Mouse (Mus musculus) embryonic facial prominence, embryonic 10.5 days (tissue): ENCODE results near the gene Galnt17. TPM values are rescaled to one million over a fixed set of nuclear protein-coding genes. Genes with fewer than 3 reads are reported as not detected.
A peak's percentile ranks its signal among the peaks of the same experiment; 100 is the strongest.

Experiments used
- DNase-seq: peaks from one replicate; pipeline ENCODE4 v3.0.0-alpha.2; 2017; ENCODE audit warnings: low spot score
- H3K27ac ChIP-seq: fragments of 300-500 bp; sonication (generic); replicated peaks from 2 replicates; pipeline ENCODE4 v1.5.1; 2016; ENCODE audit warnings: mild to moderate bottlenecking
- H3K27me3 ChIP-seq: fragments of 300-500 bp; sonication (generic); replicated peaks from 2 replicates; pipeline ENCODE4 v1.6.1; 2016; ENCODE audit warnings: low read depth, mild to moderate bottlenecking; ENCODE audit not compliant: poor library complexity, severe bottlenecking
- H3K36me3 ChIP-seq: fragments of 300-500 bp; sonication (generic); replicated peaks from 2 replicates; pipeline ENCODE4 v1.6.1; 2016; ENCODE audit warnings: mild to moderate bottlenecking, moderate library complexity
- H3K4me1 ChIP-seq: fragments of 300-500 bp; sonication (generic); 2 replicates; pipeline ENCODE4 v1.6.1; 2016
- H3K4me3 ChIP-seq: fragments of 300-500 bp; sonication (generic); 2 replicates; pipeline ENCODE4 v1.5.1; 2016; ENCODE audit warnings: mild to moderate bottlenecking, moderate library complexity
- H3K9me3 ChIP-seq: fragments of 300-500 bp; sonication (generic); 2 replicates; pipeline ENCODE4 v1.6.1; 2016; ENCODE audit warnings: mild to moderate bottlenecking
- WGBS: fragments of 180-500 bp; shearing (Covaris S2); methylation state at CpG from one replicate; pipeline ENCODE4 v1.1.7; 2016; 5-methylcytosine and 5-hydroxymethylcytosine counted together
- polyA plus RNA-seq: library from polyadenylated mRNA; unstranded; fragments of >200 nt; fragmentation: Nextera tagmentation; extraction: Ambion mirVana; gene quantifications from 2 replicates; pipeline ENCODE4 v1.2.1, GENCODE M21; 2016

Galnt17 gene
- polyA plus RNA-seq, 1 experiment from 2014 or later: 1.7 TPM

GRCm38 (mm10) chr5:131007871-131008505 is 300.3 kb downstream of the Galnt17 start:
- no peaks in the 10 kb centered on the region for H3K4me1 ChIP-seq
- no peaks in the 10 kb centered on the region for H3K36me3 ChIP-seq
- no peak overlapping the region for H3K27ac ChIP-seq
- H3K27me3 ChIP-seq: no peaks in the 10 kb centered on the region
- 69% methylated on average over 3 of the region's 3 CpGs for WGBS
- H3K9me3 ChIP-seq: no peaks in the 10 kb centered on the region
- no peak overlapping the region for H3K4me3 ChIP-seq
- peak; percentile 49 for DNase-seq

- no peaks in the 10 kb centered on the region for H3K27me3 ChIP-seq
- H3K27ac ChIP-seq: no peak overlapping the region
- H3K4me1 ChIP-seq: no peaks in the 10 kb centered on the region
- no peak for DNase-seq
- H3K36me3 ChIP-seq: no peaks in the 10 kb centered on the region
- whole genome bisulfite sequencing: 86% methylated on average over 7 of the region's 7 CpGs
- H3K4me3 ChIP-seq: no peak overlapping the region
- H3K9me3 ChIP-seq: no peaks in the 10 kb centered on the region
These were observed 301.1 kb downstream of the Galnt17 start for GRCm38 (mm10) chr5:131007198-131007597.

GRCm38 (mm10) chr5:131006524-131006923 is 301.8 kb downstream of the Galnt17 start:
- no peak overlapping the region for H3K27ac ChIP-seq
- H3K4me3 ChIP-seq: no peak overlapping the region
- no peak for DNase-seq
- 88% methylated on average over 3 of the region's 3 CpGs for WGBS
- H3K4me1 ChIP-seq: no peaks in the 10 kb centered on the region
- no peaks in the 10 kb centered on the region for H3K9me3 ChIP-seq
- H3K36me3 ChIP-seq: no peaks in the 10 kb centered on the region
- H3K27me3 ChIP-seq: no peaks in the 10 kb centered on the region

- Histone ChIP-seq H3K4me3 (no peak overlapping the region), H3K9me3 (no peaks in the 10 kb centered on the region), H3K4me1 (no peaks in the 10 kb centered on the region), H3K36me3 (no peaks in the 10 kb centered on the region), H3K27me3 (no peaks in the 10 kb centered on the region), H3K27ac (no peak overlapping the region)
- DNase-seq: no peak
- 88% methylated on average over 2 of the region's 2 CpGs for WGBS
These were observed 307.7 kb downstream of the Galnt17 start for GRCm38 (mm10) chr5:131000572-131000971.

- H3K27me3 ChIP-seq: no peaks in the 10 kb centered on the region
- no peak overlapping the region for H3K4me3 ChIP-seq
- H3K4me1 ChIP-seq: no peaks in the 10 kb centered on the region
- no peak overlapping the region for H3K27ac ChIP-seq
- DNase-seq: no peak
- H3K9me3 ChIP-seq: 0 out of 2 replicates have a peak, but pooled peaks cover 4% of the 10 kb centered on the region
- 87% methylated on average over 8 of the region's 8 CpGs for WGBS
- H3K36me3 ChIP-seq: no peaks in the 10 kb centered on the region
These were observed 329.0 kb downstream of the Galnt17 start for GRCm38 (mm10) chr5:130979321-130979720.

DNA sequence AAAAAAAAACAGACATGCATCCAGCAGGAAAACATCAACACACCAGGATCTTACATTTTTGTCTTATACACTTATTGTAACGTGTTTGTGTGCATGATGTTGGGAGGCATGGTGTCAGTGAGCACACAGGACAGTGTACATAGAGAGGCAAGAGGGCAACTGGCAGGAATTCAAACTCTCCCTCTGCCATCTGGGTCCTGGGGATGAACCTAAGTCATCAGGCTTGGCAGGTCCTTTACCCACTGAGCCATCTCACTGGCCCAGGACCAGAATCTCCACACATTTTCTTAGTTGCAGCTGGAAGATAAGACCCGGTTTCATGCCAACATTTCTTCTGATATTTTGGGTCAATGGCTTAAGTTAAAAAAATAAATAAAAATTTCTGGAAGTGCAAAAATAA is 329.4 kb downstream of the Galnt17 start:
- 82% methylated on average over 2 of the region's 2 CpGs for WGBS

GRCm38 (mm10) chr5:130977999-130978398 is 330.3 kb downstream of the Galnt17 start:
- no peak for DNase-seq
- H3K36me3 ChIP-seq: no peaks in the 10 kb centered on the region
- WGBS: 94% methylated on average over 3 of the region's 3 CpGs
- no peak overlapping the region for H3K27ac ChIP-seq
- H3K27me3 ChIP-seq: no peaks in the 10 kb centered on the region
- no peak overlapping the region for H3K4me3 ChIP-seq
- H3K4me1 ChIP-seq: no peaks in the 10 kb centered on the region
- H3K9me3 ChIP-seq: 0 out of 2 replicates have a peak, but pooled peaks cover 4% of the 10 kb centered on the region

More for the DNA sequence above, 329.4 kb downstream of the Galnt17 start:
- no peak for DNase-seq
- H3K4me1 ChIP-seq: no peaks in the 10 kb centered on the region
- H3K27me3 ChIP-seq: no peaks in the 10 kb centered on the region
- no peaks in the 10 kb centered on the region for H3K36me3 ChIP-seq
- no peak overlapping the region for H3K4me3 ChIP-seq
- H3K9me3 ChIP-seq: 0 out of 2 replicates have a peak, but pooled peaks cover 4% of the 10 kb centered on the region
- H3K27ac ChIP-seq: no peak overlapping the region

- H3K27ac ChIP-seq: no peak overlapping the region
- 89% methylated on average over 7 of the region's 7 CpGs for WGBS
- no peak for DNase-seq
- H3K27me3 ChIP-seq: no peaks in the 10 kb centered on the region
- no peak overlapping the region for H3K4me3 ChIP-seq
- H3K36me3 ChIP-seq: no peaks in the 10 kb centered on the region
- H3K4me1 ChIP-seq: peaks cover 8% of the 10 kb centered on the region
- H3K9me3 ChIP-seq: peaks cover 2% of the 10 kb centered on the region; the same call in 1 of the 2 replicates
These were observed 355.9 kb downstream of the Galnt17 start for GRCm38 (mm10) chr5:130952361-130952760.

DNA sequence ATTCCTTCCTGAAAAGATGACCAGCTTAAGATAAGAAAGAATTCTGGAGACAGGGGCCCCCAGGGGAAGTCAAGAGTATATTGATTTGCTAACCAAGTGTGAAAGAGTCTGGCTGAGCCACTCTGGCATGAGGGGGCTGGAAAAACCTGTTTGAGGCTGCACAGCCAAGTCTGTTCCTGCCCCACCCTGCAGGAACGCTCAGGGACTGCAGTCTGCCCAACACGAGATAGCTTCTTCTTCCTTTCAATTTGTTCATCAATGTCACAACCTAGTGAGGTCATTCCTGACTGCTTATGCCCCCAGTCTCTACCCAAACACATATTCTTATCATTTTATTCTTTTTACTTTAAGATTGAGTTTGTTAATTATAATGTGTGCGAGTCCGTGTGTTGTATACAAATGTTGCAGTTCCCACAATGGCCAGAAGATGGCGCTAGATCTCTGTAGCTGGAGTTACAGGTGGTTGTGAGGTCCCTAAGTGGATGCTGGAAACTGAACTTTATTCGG is 357.4 kb downstream of the Galnt17 start:
- Histone ChIP-seq H3K27me3 (no peaks in the 10 kb centered on the region), H3K4me3 (no peak overlapping the region), H3K4me1 (peaks cover 8% of the 10 kb centered on the region), H3K36me3 (no peaks in the 10 kb centered on the region), H3K9me3 (peaks cover 2% of the 10 kb centered on the region; the same call in 1 of the 2 replicates), H3K27ac (no peak overlapping the region)
- 40% methylated on average over 6 of the region's 6 CpGs for WGBS
- peak; percentile 63 for DNase-seq

- peak; percentile 40 for DNase-seq
- peaks cover 2% of the 10 kb centered on the region; the same call in 1 of the 2 replicates for H3K9me3 ChIP-seq
- 35% methylated on average over 4 of the region's 4 CpGs for WGBS
- no peak overlapping the region for H3K27ac ChIP-seq
- no peak overlapping the region for H3K4me3 ChIP-seq
- H3K27me3 ChIP-seq: no peaks in the 10 kb centered on the region
- no peaks in the 10 kb centered on the region for H3K36me3 ChIP-seq
- H3K4me1 ChIP-seq: peaks cover 8% of the 10 kb centered on the region
These were observed 357.9 kb downstream of the Galnt17 start for GRCm38 (mm10) chr5:130950421-130950820.

- no peaks in the 10 kb centered on the region for H3K27me3 ChIP-seq
- peaks cover 2% of the 10 kb centered on the region; the same call in 1 of the 2 replicates for H3K9me3 ChIP-seq
- no peaks in the 10 kb centered on the region for H3K36me3 ChIP-seq
- DNase-seq: no peak
- WGBS: 83% methylated on average over 1 of the region's 1 CpGs
- no peak overlapping the region for H3K27ac ChIP-seq
- H3K4me1 ChIP-seq: peaks cover 8% of the 10 kb centered on the region
- H3K4me3 ChIP-seq: no peak overlapping the region
These were observed 358.6 kb downstream of the Galnt17 start for GRCm38 (mm10) chr5:130949710-130950109.

- Histone ChIP-seq H3K27me3 (no peaks in the 10 kb centered on the region), H3K36me3 (no peaks in the 10 kb centered on the region), H3K4me1 (peaks cover 27% of the 10 kb centered on the region), H3K9me3 (no peaks in the 10 kb centered on the region), H3K27ac (peak overlapping the region; percentile 82), H3K4me3 (no peak overlapping the region)
- WGBS: 20% methylated on average over 4 of the region's 4 CpGs
- DNase-seq: peak; percentile 51
These were observed 369.2 kb downstream of the Galnt17 start for GRCm38 (mm10) chr5:130938911-130939608.
